Mouse (Mus musculus) spleen, adult 2 months (tissue): Measurements from ENCODE around the gene Tmem212.

Experiments used
- CTCF ChIP-seq: fragments of 200-500 bp; IDR thresholded peaks from 2 replicates; pipeline ENCODE4 v1.5.1; 2011; ENCODE audit warnings: mild to moderate bottlenecking, inconsistent platforms; ENCODE audit not compliant: insufficient read depth, insufficient read length, insufficient replicate concordance; ENCODE audit errors: extremely low read depth
- POLR2A ChIP-seq: fragments of 200-500 bp; IDR thresholded peaks from 2 replicates; pipeline ENCODE4 v1.6.1; 2011; ENCODE audit warnings: low read depth, low read length, inconsistent platforms

- TF ChIP-seq CTCF (no peak), POLR2A (no peak)
These were observed 55.9 kb downstream of the Tmem212 start for GRCm38 (mm10) chr3:27840311-27840710.
